Mouse (Mus musculus): ENCODE data around the gene Mettl1.

Gene Mettl1

DNA sequence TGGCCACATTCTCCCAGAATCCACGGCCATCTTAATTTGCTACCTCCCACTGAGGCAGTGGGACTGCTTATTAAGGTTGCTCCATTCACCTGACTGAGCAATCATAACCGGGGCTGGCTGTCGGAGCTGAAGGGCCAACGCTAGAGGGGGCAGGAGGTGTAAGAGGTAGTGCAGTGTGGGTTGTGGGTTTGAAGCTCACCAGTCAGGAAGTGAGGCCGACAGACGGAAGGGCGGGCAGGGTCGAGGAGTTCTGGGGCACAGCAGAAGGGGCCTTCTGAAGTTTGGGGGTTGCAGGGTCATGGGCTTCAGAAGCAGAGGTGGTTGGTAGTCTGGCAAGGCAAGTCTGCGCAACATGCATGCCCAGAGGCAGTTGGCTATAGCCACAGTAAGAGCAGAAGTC, 33.9 kb downstream of the Mettl1 start, which contains the start of gene Agap2:
TSS of gene Agap2 (plus strand) at position 205 of the 400 bp plus-strand sequence.
- Histone ChIP-seq H3K4me1 (replicated peaks; ENCODE audit: low read depth, low read length) (peaks cover 42% of the 10 kb centered on the region), H3K36me3 (ENCODE audit: insufficient read depth, low read length) (no peaks in the 10 kb centered on the region), H3K27me3 (ENCODE audit: insufficient read depth, low read length) (peaks cover 51% of the 10 kb centered on the region), H3K9me3 (ENCODE audit: low read length) (no peaks in the 10 kb centered on the region), H3K4me3 (replicated peaks; ENCODE audit: low read length) (no peak within 1 kb of the TSS)
- TF ChIP-seq CTCF (conservative IDR thresholded peaks at IDR 0.05; ENCODE audit: low read length) (no peak), NANOG (IDR thresholded peaks at IDR 0.05; ENCODE audit: borderline replicate concordance, low read length) (no peak), POU5F1 (IDR thresholded peaks at IDR 0.05; ENCODE audit: borderline replicate concordance, low read length) (no peak)

DNA sequence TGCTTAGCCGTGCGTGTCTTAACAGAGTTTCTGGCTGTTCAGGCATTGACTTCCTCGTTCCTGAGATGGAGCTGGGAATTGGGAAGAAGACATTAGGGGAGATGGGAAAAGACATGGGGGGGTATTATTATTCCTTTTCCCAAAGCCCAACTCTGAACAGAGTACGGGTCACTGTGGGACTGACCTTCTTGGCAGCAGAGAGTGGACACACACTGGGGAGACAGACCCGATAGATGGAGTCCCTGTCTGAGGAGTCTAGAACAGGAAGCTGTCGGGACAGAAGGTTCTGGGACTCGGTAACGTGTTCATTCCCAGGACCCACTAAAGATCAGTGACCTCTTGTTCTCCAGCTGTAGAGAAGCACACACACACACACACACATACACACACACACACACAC, 34.4 kb downstream of the Mettl1 start:
- H3K36me3 ChIP-seq (ENCODE audit: insufficient read depth, low read length) = no peaks in the 10 kb centered on the region
- H3K9me3 ChIP-seq (ENCODE audit: low read length) = no peaks in the 10 kb centered on the region
- peaks cover 45% of the 10 kb centered on the region for H3K4me1 ChIP-seq (replicated peaks; ENCODE audit: low read depth, low read length)
- H3K4me3 ChIP-seq (replicated peaks; ENCODE audit: low read length) = no peak overlapping the region
- TF ChIP-seq POU5F1 (IDR thresholded peaks at IDR 0.05; ENCODE audit: borderline replicate concordance, low read length) (no peak), CTCF (conservative IDR thresholded peaks at IDR 0.05; ENCODE audit: low read length) (no peak), NANOG (IDR thresholded peaks at IDR 0.05; ENCODE audit: borderline replicate concordance, low read length) (no peak)
- peaks cover 57% of the 10 kb centered on the region for H3K27me3 ChIP-seq (ENCODE audit: insufficient read depth, low read length)

DNA sequence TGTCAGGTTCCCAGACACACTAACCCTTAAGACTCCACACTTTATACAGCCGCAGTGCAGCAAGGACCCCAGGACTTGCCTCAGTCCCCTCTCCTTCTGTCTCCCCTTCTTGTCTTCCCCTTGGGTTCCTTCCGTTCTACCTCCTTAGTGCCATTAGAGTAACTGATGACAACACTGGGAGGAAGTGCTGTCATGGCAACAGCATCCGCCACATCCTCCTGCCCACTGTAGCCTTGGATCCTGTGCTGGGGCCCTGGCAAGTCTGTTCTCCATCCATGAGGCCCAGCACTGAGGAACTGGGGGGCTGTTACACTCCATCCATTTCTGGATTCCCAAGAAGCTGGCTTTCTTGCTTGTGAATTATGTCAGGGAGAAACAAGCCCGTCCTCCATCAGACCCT, 34.9 kb downstream of the Mettl1 start:
- TF ChIP-seq POU5F1 (IDR thresholded peaks at IDR 0.05; ENCODE audit: borderline replicate concordance, low read length) = no peak
- no peak for TF ChIP-seq NANOG (IDR thresholded peaks at IDR 0.05; ENCODE audit: borderline replicate concordance, low read length)
- no peak for TF ChIP-seq CTCF (conservative IDR thresholded peaks at IDR 0.05; ENCODE audit: low read length)
- H3K4me1 ChIP-seq (replicated peaks; ENCODE audit: low read depth, low read length) = peaks cover 45% of the 10 kb centered on the region

DNA sequence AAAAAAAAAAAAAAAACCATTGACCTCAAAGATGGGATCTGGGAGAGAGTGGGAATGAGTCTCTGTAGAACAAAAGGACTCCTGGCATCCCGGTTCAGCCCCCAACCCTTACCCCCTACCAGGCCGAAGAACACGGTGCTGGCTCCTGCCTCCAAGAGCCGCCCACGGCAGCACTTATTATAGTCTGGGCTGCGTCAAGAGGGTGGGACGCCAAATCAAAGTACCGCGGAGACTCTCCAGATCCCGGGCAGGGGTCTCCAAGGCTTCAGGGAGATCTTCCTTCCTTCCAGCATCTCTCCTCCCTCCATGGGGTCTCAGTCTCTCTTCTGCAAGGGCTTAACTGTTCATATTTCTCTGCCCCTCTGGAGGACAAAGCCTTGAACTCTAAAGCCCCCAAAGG, 36.3 kb downstream of the Mettl1 start:
- TF ChIP-seq CTCF (conservative IDR thresholded peaks at IDR 0.05; ENCODE audit: low read length) (no peak), POU5F1 (IDR thresholded peaks at IDR 0.05; ENCODE audit: borderline replicate concordance, low read length) (no peak)
- H3K9me3 ChIP-seq (ENCODE audit: low read length) = no peaks in the 10 kb centered on the region
- peaks cover 52% of the 10 kb centered on the region for H3K4me1 ChIP-seq (replicated peaks; ENCODE audit: low read depth, low read length)
- no peaks in the 10 kb centered on the region for H3K36me3 ChIP-seq (ENCODE audit: insufficient read depth, low read length)
- peaks cover 76% of the 10 kb centered on the region for H3K27me3 ChIP-seq (ENCODE audit: insufficient read depth, low read length)
- H3K4me3 ChIP-seq (replicated peaks; ENCODE audit: low read length) = peak overlapping the region; percentile 13; the same call in 1 of the 2 replicates

More for the DNA sequence above, 34.9 kb downstream of the Mettl1 start:
- Histone ChIP-seq H3K4me3 (replicated peaks; ENCODE audit: low read length) (no peak overlapping the region), H3K9me3 (ENCODE audit: low read length) (no peaks in the 10 kb centered on the region), H3K36me3 (ENCODE audit: insufficient read depth, low read length) (no peaks in the 10 kb centered on the region), H3K27me3 (ENCODE audit: insufficient read depth, low read length) (peaks cover 61% of the 10 kb centered on the region)

GRCm38 (mm10) chr10:127078001-127078676, 36.9 kb downstream of the Mettl1 start:
- Histone ChIP-seq H3K4me3 (replicated peaks; ENCODE audit: low read length) (peak overlapping the region; percentile 41; the same call in 1 of the 2 replicates), H3K9me3 (ENCODE audit: low read length) (no peaks in the 10 kb centered on the region), H3K36me3 (ENCODE audit: insufficient read depth, low read length) (no peaks in the 10 kb centered on the region), H3K4me1 (replicated peaks; ENCODE audit: low read depth, low read length) (peaks cover 52% of the 10 kb centered on the region), H3K27me3 (ENCODE audit: insufficient read depth, low read length) (peaks cover 82% of the 10 kb centered on the region)
- TF ChIP-seq NANOG (IDR thresholded peaks at IDR 0.05; ENCODE audit: borderline replicate concordance, low read length) = no peak

- peaks cover 90% of the 10 kb centered on the region for H3K27me3 ChIP-seq (ENCODE audit: insufficient read depth, low read length)
- TF ChIP-seq CTCF (conservative IDR thresholded peaks at IDR 0.05; ENCODE audit: low read length) = no peak
- no peak for TF ChIP-seq NANOG (IDR thresholded peaks at IDR 0.05; ENCODE audit: borderline replicate concordance, low read length)
- TF ChIP-seq POU5F1 (IDR thresholded peaks at IDR 0.05; ENCODE audit: borderline replicate concordance, low read length) = no peak
- H3K36me3 ChIP-seq (ENCODE audit: insufficient read depth, low read length) = no peaks in the 10 kb centered on the region
- peaks cover 52% of the 10 kb centered on the region for H3K4me1 ChIP-seq (replicated peaks; ENCODE audit: low read depth, low read length)
- H3K4me3 ChIP-seq (replicated peaks; ENCODE audit: low read length) = peak overlapping the region; percentile 77
- H3K9me3 ChIP-seq (ENCODE audit: low read length) = no peaks in the 10 kb centered on the region
Observed at GRCm38 (mm10) chr10:127078677-127079575, 37.7 kb downstream of the Mettl1 start.

DNA sequence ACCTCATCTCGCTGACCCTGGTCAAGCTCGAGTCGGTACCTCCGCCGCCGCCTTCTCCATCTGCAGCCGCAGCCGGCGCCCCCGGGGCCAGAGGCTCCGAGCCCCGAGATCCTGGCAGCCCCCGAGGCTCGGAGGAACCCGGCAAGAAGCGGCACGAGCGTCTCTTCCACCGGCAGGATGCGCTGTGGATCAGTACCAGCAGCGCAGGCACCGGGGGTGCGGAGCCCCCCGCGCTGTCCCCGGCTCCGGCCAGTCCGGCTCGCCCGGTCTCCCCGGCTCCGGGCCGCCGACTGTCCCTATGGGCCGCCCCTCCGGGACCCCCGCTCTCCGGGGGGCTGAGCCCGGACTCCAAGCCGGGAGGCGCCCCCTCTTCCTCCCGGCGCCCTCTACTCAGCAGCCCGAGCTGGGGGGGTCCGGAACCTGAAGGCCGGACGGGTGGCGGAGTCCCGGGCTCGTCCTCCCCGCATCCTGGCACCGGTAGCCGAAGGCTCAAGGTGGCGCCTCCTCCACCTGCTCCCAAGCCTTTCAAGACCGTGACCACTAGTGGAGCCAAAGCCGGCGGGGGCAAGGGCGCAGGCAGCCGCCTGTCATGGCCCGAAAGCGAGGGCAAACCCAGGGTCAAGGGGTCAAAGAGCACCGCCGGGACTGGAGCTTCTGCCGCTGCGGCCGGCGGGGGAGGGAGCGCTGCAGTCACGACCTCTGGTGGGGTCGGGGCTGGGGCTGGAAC, 38.6 kb downstream of the Mettl1 start:
- Histone ChIP-seq H3K9me3 (ENCODE audit: low read length) (no peaks in the 10 kb centered on the region), H3K4me3 (replicated peaks; ENCODE audit: low read length) (peak overlapping the region; percentile 77), H3K36me3 (ENCODE audit: insufficient read depth, low read length) (no peaks in the 10 kb centered on the region), H3K27me3 (ENCODE audit: insufficient read depth, low read length) (peaks cover 91% of the 10 kb centered on the region), H3K4me1 (replicated peaks; ENCODE audit: low read depth, low read length) (peaks cover 52% of the 10 kb centered on the region)
- TF ChIP-seq POU5F1 (IDR thresholded peaks at IDR 0.05; ENCODE audit: borderline replicate concordance, low read length) (no peak), NANOG (IDR thresholded peaks at IDR 0.05; ENCODE audit: borderline replicate concordance, low read length) (no peak), CTCF (conservative IDR thresholded peaks at IDR 0.05; ENCODE audit: low read length) (no peak)

Data from E14TG2a.4 (cell line).